Mouse (Mus musculus) right cerebral cortex, adult 18-20 months (tissue): ENCODE data around the gene Slc35b2.

Source experiments
- DNase-seq: peaks from one replicate; pipeline ENCODE4 v3.0.0; 2022; ENCODE audit warnings: mixed read lengths

The Slc35b2 gene

DNA sequence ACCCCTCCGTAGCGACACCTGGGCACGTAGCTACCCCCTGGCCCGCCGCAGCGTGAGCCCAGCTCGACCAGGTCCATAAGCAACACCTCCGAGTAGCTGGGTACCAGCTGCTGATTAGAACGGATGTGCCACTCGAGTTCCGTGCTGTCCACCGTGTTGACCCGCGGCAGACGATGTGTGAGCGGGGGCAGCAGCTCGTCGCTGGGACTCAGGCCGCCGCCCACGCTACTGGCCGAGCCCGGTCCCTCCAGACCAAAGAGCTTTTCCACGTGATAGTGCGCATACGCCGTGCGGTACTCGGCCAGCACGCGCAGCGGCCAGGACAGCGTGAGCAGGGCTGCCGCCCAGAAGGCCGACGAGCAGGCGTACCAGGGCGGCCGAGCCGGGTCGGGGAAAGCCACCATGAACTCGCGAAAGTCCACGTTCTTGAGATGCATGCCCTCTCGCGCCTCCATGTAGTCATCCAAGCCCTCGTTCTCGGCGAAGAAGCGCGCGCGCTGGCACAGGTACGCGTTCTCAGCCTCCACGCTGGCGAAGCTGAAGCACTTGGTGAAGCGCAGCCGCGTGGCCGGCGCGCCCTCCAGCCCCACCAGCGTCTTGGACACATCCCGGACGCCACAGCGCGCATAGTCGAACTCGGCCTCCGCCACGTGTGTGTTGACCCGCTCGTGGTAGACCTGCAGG lies 18.3 kb upstream of the Slc35b2 start:
- DNase-seq: no peak

DNA sequence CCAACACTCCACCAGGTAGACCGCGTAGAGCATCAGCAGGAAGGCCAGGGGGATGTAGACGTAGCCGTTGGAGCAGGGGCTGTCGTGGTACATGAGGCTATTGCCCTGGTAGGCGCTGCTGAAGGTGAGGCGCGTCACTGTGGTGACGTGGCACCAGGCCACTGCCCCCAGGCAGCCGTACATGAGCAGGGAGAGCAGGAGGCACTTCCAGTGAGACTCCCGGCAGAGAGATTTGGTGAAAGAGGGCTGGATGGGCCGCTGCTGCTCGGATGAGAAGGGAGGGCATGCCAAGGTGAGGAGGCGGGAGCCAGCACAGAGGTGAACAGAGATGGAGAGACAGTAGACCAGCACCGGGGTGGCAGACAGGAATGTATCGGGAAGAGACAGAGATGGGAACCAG lies 16.7 kb upstream of the Slc35b2 start:
- no peak for DNase-seq

DNA sequence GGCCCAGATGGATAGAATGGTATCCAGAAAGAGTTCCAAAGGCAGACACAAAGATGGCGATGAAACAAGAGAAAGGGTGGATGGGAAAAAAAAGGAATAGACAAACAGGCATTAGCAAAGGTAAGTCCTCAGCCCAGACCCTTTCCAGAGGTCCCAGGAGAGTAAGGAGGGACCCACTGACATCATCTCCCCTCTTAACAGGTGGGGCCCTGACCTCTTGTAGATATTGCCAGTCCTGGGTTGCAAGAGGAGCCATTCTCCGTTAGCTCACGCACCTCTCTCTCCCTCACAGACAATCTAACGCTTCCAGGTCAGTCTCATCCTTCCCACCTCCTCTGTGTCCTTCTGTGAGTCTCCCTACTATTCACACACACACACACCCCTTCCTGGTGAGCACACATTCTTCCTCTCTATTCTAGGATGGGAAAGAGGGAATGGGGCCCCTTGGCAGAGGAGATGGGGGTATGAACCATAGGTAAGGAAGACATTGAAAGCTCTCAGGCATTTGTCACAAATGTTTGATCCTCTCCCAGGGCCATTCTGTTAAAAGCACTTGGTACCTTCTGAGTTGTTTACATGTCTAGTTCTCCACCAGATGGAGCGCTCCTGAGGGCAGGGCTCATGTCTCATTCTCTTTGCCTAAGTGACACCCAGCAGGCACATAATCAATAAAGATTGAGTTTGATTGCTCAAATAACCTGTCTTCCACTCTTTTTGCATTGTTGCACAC lies 16.0 kb upstream of the Slc35b2 start:
- DNase-seq: no peak

DNA sequence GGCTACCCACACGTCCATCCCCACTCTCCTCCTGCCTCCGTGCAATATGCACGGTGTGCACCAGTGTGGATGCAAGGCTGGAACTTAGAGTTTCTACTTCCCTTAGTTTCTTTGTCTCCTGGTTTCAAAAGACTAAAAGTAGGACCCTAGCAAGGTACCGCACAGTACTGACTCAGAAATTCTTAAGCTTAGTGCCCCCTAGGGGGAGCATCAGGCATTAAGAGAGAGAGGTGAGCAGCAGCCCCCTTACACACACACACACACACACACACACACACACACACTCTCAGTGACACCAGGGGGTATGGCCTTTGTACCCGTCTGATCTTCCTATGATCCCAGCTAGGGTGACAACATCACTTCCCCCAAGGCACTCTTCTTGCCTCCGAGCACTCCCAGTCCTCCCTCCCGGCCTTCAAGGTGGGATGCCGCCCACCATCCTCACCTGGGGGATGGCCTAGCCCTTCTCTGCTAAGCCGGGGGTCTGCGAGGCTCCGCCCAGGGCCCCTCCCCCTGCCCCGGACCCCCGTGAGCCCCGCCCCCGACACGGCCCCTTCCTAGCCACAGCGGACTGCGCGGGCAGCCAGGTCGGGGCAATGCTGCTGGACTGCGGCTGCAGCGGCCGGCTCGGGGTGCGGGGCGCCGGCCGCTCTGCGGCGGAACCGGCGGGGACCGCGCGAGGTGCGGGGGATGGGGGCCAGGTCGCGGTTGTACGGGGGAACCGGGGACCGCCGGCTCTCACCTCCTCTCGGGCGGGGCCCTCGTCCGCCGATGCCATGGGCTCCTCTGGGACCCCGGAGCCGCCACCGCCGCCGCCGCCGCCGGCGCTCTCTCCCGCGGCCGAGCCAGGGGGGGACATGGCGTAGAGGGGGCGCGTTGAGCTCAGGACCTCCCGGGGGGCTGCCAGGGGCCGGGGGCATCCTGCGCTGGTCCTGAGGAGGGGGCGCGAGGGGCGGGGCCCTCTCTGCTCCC lies 14.8 kb upstream of the Slc35b2 start:
- peak; percentile 78 for DNase-seq

DNA sequence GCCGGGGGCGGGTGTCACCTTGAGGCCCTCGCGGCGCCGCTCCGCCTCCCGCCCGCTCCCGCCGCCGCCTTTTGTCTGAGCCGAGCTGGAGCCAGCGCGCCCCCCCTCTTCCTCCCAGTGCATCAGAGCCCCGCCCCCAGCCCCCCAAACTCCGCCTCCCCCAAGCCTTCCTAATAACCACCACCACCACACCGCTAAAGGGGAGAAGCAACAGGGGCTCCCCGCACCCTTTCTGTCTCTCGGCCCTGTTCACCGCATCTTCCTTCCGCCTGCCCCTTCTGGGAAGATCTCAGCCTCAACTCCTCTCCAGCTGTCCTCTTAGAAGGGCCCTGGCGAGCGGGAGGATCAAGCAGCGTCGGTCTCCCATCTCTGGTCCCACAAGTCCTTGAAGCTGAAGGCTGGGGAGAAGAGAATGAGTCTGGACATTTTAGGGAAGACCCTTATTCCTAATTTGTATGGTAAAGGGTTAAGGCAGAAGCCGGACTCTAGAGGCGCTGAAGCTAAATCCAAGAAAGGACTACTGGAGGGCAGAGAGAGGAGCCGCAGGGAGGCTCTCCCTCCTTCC lies 14.0 kb upstream of the Slc35b2 start, which contains the start of gene Tmem151b:
Gene Tmem151b (minus strand): TSS at position 61 of the 565 bp plus-strand sequence.
- DNase-seq: peak; percentile 71

DNA sequence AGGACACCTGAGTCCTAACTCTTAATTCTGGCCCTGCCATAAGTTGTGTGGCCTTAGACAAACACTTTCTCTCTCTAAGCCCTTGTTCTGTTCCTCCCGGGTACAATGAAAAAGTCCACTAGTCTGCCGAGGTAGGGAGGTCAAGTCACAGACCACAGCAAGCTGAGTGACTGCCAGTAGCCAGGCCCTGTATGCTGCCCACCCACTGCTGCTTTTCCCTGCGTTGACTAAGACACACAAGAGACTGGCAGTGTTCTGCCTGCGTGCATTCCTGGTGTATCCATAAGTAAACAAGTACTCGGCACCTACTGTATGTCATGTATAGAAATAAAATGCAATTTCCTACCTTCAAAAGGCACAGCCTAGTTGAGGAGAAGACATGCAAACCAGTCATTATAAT lies 13.4 kb upstream of the Slc35b2 start:
- DNase-seq: no peak

DNA sequence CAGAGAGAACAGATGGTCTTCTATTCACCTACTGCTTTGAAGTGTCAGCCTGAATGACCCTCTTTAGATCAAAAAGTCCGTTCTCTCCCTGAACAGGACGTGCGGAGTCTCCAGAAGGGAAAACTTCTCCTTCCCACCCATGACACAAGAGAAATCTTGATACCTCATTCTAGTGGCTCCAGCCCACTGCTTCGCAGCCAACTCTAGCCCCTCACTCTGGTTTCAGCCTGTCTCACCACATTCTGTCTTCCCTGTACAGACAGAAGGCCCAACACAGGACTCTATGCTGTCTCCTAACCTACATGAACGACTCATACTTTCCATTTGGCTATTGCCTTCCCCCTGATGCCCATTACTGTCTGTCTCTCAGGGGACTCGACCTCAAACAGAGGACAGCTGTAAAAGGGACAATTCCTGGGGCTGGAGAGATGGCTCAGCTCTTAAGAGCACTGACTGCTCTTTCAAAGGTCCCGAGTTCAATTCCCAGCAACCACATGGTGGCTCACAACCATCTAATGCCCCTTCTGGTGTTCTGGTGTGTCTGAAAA lies 12.4 kb upstream of the Slc35b2 start:
- no peak for DNase-seq

DNA sequence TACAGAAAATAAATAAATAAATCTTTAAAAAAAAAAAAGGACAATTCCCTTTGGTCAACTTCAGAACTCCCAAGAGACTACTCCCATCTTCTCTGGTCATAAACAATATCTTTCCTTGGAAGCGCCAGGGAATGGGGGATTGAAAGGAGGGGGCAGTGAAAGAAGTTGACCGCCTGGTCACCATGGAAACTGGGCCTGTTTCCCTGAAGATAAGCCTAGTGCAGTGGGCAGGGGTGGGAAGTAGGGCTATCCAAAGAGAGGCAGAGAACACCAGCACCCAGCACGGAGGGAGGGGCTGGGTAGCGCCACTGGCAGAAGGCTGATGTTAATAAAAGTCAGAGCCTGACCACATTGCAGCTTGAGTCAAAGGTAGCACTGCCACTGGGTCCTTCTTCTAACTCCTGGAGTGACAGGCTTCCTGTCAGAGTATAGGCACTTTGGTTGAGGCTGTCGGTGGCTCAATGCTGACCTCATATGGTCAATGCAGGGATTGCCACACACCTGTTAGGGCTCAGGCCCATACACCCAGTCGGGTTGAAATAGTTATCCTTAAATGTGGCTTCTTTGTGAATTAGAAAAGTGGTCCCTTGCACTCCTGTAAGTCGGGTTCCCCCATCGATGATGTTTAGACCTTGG lies 11.7 kb upstream of the Slc35b2 start:
- peak; percentile 75 for DNase-seq

DNA sequence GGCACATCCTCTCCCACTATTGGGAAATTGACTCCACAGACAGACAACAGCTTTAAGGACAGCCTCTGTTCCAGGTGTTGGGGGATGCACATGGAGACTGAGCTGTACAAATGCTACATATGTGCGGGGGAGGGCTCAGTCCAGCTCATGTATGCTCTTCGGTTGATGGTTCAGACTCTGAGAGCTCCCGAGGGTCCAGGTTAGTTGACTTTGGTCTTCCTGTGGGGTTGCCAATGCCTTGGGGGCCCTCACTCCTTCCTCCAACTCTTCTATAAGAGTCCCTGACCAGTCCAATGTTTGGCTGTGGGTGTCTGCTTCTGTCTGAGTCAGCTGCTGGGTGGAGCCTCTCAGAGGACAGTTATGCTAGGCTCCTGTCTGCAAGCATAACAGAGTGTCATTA lies 10.6 kb upstream of the Slc35b2 start:
- no peak for DNase-seq

DNA sequence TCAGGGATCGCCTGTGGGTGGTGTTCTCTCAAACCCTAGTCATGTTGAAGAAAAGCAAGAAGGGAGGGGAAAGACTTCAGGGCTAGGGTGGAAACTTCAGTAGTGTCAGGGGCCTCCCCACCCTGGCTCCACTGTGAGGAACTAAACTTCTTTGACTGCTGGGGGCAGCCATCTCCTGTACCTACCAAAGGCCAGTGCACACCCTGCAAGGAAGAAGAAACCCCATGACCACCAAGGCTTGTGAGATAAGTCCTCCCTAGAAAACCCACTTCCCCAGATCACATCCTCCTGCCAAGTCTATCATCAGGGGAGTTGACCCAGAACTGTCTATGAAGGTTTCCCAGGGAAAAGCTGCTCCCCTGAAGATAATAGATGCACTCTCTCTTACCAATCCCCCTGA lies 9.3 kb upstream of the Slc35b2 start:
- no peak for DNase-seq

DNA sequence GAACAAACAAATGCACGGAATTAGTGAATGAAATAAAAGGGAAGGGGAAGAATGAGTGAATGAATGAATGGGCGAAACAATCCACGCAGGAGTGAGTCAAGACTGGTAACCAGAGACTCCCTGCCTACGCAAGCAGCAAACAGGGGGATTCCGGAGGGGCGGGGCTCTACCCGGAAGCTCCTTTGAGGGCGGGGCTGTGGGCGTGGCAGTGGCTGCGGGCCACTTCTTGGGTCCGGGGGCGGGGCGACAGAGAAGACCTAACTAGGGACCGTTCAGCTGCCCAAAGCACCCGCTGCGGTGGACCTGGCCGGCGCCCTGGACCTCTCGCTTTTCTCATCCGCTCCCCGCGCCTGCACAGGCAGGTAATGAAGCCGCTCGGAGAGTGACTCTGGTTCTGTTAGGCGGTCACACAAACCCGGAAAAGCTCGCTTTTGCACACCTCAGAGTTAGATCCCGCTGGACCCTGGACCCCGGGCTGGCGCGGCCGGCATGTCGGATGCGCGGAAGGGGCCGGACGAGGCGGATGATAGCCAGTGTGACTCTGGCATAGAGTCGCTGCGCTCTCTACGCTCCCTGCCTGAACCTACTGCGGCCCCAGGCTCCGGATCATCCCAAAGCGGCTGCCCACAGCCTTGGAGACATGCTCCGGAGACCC lies 8.1 kb upstream of the Slc35b2 start, which contains the start of gene Nfkbie:
Gene Nfkbie (plus strand): TSS at position 252 of the 655 bp plus-strand sequence.
- DNase-seq: peak; percentile 91

DNA sequence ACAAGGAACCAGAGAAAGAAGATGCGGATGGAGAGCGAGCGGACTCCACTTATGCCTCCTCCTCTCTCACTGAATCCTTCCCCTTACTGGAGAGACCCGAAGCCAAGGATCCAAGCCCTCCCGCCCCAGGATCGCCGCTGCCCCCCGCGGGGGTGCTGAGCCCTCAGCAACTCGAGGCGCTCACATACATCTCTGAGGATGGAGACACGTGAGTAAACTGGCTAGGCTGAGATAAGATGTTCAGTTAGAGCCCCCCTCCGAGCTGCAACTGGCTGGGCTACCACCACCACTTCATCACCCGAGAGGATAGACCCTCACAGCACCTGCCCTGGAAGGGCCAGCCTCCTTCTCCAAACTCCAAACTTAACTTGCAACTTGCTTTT lies 7.6 kb upstream of the Slc35b2 start:
- no peak for DNase-seq

DNA sequence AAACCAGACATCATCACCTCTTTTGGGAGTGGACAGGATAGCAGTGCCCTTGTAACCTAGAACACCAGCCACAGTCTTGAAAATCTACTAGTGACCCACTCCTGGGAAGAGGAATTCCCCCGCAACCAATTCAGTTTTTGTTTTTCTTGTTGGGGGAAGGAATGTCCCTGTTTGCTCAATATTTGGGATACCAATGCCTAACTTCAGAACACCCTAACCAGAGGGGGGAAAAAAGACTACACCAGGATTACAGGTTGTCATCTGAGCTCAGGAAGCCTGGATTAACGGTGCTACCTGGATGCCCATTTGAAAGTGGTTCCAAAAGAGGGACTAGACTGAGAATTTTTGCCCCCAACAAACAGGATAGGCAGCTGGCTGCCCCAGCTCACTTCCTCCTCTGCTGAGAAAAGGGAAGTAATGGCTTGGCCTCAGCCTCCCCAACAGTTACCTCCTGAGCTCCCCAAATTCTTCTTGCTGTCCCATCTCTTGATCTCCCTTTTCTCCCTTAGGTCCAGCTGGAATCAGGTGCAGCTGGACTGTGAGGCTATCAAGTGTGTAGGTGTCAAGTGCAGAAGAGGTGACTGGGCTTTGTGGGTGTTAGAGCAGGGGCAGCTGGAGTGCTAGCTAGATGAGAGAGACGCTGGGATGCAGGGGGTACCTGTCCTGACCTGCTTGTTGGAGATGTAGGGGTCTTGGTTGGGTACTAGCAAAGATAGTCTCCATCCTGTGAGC lies 7.0 kb upstream of the Slc35b2 start:
- DNase-seq: no peak

DNA sequence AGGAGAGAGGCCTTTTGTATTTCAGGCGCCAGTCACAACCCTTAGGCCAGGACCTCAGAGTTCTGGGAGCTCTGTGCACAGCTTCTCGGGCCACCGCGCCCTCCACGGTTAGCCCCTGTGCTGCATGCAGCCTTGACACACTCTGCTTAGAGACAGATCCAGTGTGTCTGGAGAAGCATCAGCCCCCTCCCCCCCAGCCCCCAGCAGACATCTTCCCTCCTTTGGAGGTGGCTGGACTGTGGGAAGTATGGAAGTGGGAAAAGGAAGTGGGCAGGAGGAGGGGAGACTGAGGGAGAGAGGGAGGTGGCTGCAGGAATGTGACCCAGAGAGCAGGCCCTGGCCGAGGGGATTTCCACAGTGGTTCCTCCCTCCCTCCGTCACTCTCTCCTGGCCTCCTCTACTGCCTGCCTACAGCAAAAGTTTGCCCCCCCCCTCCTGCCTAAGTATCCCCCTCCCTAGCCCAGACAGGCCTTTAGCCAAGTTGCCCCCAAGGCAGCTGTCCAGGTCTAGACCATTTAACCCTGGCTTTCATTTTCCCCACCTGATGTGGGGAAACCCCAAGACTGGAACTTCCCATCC lies 6.3 kb upstream of the Slc35b2 start:
- DNase-seq: no peak

DNA sequence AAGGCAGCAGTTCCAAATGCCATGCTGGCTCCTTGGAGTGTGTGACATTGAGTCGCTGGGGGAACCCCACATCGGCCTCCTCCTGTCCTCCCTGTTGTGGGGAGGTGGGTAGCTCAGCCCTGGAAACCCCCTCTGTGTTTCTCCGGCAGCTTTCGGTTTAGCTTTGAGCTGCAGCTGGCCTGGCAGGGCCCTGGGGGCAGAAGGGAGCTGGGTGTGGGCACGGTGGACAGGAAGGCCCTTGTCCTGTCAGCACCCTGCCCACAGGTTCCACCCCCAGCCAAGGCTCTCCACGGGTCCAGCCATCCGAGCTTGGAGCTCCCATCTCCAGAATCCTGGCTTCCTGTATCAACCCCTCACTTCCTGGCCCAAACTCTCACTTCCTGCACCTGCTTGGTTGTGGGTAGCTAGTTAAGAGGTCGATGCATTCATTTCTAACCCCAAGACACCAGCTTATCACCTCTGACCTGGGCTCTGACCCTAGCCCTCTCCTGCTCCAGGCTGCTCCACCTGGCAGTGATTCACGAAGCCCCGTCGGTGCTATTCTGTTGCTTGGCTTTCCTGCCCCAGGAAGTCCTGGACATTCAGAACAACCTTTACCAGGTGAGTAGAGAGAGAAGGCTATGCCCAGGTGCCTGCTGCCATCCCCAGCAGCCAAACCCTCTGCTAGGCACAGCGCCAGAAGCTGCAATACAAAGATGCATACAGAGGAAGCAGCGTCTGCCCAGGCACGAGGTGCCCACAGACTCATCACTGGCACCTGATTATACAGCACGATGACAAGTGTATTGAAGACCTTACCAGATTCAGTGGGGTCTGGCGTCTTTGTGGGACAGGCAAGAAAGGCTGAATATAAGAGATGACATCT lies 5.4 kb upstream of the Slc35b2 start:
- DNase-seq: no peak

DNA sequence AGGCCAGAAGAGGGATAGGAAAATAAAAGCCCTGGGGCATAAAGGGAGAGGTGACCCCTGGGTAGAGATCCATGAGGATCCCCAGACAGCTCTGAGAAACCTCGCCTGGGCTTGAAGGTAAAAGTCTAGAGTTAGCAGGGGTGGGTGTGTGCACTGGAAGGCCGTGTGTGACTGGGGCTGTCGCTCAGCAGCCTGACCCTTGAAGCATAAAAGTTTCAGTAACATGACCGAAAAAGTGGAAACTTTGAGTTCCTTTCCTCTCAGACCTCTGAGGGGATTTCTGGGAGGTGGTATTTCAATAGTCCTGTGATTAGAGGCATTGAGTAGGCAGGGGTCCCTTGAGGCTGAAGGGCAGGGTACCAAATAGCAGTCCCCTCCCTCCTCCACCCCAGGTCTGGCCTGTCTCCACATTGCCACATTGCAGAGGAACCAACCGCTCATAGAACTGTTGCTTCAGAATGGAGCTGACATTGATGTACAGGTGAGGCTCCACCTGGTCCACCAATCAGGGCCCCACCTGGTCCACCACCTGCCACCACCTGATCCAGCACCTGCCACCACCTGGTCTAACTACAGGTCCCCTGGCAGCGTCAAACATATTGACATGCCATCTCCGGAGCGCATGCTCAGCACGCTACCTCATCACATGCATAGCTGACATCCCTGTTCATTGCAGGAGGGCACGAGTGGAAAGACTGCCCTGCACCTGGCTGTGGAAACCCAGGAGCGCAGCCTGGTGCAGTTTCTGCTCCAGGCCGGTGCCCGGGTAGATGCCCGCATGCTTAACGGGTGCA lies 3.7 kb upstream of the Slc35b2 start:
- no peak for DNase-seq

DNA sequence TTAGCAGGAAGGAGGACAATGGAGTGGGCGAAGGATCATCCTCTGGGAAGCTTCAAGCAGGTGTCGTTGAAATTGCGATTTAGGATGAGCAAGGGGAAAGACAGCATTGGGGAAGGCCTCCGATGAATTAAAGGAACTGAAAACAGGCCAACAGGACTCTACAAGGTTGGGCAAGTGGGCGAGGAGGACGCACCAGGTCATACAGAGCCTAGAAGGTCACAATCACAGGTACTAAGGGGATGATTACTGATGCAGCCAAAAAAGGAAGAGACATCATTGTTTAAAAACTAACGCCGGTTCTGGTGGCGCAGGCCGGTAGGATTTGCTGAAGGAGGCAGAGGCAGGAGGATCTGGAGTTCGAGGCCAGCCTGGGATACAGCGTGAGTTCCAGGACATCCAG lies 458 bp upstream of the Slc35b2 start:
- DNase-seq: no peak

DNA sequence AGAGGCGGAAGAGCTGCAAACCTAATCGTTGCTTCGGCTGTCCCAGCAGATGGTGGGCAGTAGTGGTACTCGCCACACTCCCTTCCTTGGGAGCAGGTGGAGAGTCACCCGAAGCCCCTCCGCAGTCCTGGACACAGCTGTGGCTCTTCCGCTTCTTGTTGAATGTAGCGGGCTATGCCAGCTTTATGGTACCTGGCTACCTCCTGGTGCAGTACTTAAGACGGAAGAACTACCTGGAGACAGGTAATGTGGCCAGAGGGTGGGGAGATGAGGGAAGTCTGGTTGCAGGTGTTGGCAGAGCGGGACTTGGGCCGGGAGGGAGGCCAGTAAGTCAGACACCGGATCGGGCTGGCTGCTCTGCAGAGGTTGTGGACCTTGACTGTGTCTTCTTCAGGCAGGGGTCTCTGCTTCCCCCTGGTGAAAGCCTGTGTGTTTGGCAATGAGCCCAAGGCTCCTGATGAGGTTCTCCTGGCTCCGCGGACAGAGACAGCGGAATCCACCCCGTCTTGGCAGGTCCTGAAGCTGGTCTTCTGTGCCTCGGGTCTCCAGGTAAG lies 934 bp downstream of the Slc35b2 start:
- DNase-seq: no peak
